Mouse (Mus musculus) gastrocnemius, postnatal 14 days (tissue): Measurements from ENCODE around the gene Il20rb. TPM values are rescaled to one million over a fixed set of nuclear protein-coding genes. Genes with fewer than 3 reads are reported as not detected.
A peak's percentile ranks its signal among the peaks of the same experiment; 100 is the strongest.

Experiments used
- DNase-seq: peaks from one replicate; pipeline ENCODE4 v3.0.0; 2021; ENCODE audit warnings: mixed read lengths
- intact Hi-C: fragments of 180-260 bp; cut with DNase I; formaldehyde crosslinking; loops from one replicate; pipeline ENCODE4 v1.15.1; 2025; ENCODE audit warnings: low total_unique reads
- total RNA-seq, 2 experiments: library from RNA; stranded (reverse); gene quantifications; 2 replicates each; pipeline ENCODE4 v1.2.3; 2021

The Il20rb gene
- total RNA-seq, 2 experiments from 2014 or later, result 1.5 to 1.7 TPM

GRCm38 (mm10) chr9:100440111-100440790 is 46.3 kb downstream of the Il20rb start:
- peak; percentile 64 for DNase-seq
- intact Hi-C loops, result no loop called here

- DNase-seq, result no peak
- intact Hi-C loops, result no loop called here
These were observed 47.1 kb downstream of the Il20rb start for GRCm38 (mm10) chr9:100439481-100439880.

- intact Hi-C loops, result no loop called here
These were observed 47.6 kb downstream of the Il20rb start for GRCm38 (mm10) chr9:100438994-100439393.

GRCm38 (mm10) chr9:100436865-100437595 is 49.6 kb downstream of the Il20rb start:
- intact Hi-C loops, result no loop called here
- no peak for DNase-seq

More at GRCm38 (mm10) chr9:100438994-100439393, 47.6 kb downstream of the Il20rb start:
- DNase-seq, result no peak

- intact Hi-C loops, result no loop called here
These were observed 55.2 kb downstream of the Il20rb start for GRCm38 (mm10) chr9:100431355-100431754.

GRCm38 (mm10) chr9:100430911-100431310 is 55.7 kb downstream of the Il20rb start:
- intact Hi-C loops, result no loop called here
- DNase-seq, result no peak

More at GRCm38 (mm10) chr9:100431355-100431754, 55.2 kb downstream of the Il20rb start:
- DNase-seq, result no peak

GRCm38 (mm10) chr9:100419644-100420043 is 66.9 kb downstream of the Il20rb start:
- intact Hi-C loops, result no loop called here

GRCm38 (mm10) chr9:100419103-100419502 is 67.5 kb downstream of the Il20rb start:
- intact Hi-C loops, result no loop called here
- DNase-seq, result no peak

More at GRCm38 (mm10) chr9:100419644-100420043, 66.9 kb downstream of the Il20rb start:
- no peak for DNase-seq

GRCm38 (mm10) chr9:100416756-100417155 is 69.8 kb downstream of the Il20rb start:
- intact Hi-C loops, result no loop called here
- no peak for DNase-seq

- DNase-seq, result no peak
- intact Hi-C loops, result no loop called here
These were observed 70.3 kb downstream of the Il20rb start for GRCm38 (mm10) chr9:100416299-100416698.

GRCm38 (mm10) chr9:100415328-100415979 is 71.1 kb downstream of the Il20rb start:
- peak; percentile 32 for DNase-seq
- intact Hi-C loops, result no loop called here

Other genes starting within 250 kb of the Il20rb start
- 10 to 100 TPM; 29.3 to 33.0 TPM for gene Nck1, start 59.3 kb upstream of the Il20rb start, total RNA-seq
- gene Slc35g2, start 84.3 kb upstream of the Il20rb start, total RNA-seq, result under 1 TPM; 0.60 to 0.80 TPM
- 10 to 100 TPM; 24.2 to 27.9 TPM for gene Stag1, start 111.0 kb upstream of the Il20rb start, total RNA-seq